Mouse (Mus musculus) midbrain, postnatal 0 days (tissue): ENCODE data around the gene Oprm1. TPM values are rescaled to one million over a fixed set of nuclear protein-coding genes. Genes with fewer than 3 reads are reported as not detected.
"Not testable (repeated sequence)": the region's sequence is repeated elsewhere in the genome, so short reads cannot be mapped to it uniquely, and the experiment has no call there.

Experiments used
- ATAC-seq: fragments of 200-750 bp; cut with Nextera tagmentation; 2 replicates; pipeline ENCODE4 v1.8.0; 2017; ENCODE audit warnings: moderate number of reproducible peaks, mild to moderate bottlenecking, moderate TSS enrichment, moderate library complexity; ENCODE audit not compliant: low FRiP score
- DNase-seq: peaks from one replicate; pipeline ENCODE4 v3.0.0-alpha.2; 2015; ENCODE audit warnings: low spot score
- H3K27ac ChIP-seq: fragments of 300-500 bp; sonication (generic); 2 replicates; pipeline ENCODE4 v1.5.1; 2014; ENCODE audit warnings: low read depth, mild to moderate bottlenecking, low read length, mixed read lengths
- H3K27me3 ChIP-seq: fragments of 300-500 bp; sonication (generic); 2 replicates; pipeline ENCODE4 v1.6.1; 2014; ENCODE audit warnings: low read length, control low read depth, mixed read lengths; ENCODE audit not compliant: insufficient read depth
- H3K36me3 ChIP-seq: fragments of 300-500 bp; sonication (generic); 2 replicates; pipeline ENCODE4 v1.6.1; 2014; ENCODE audit warnings: low read length, control low read depth, mixed read lengths; ENCODE audit not compliant: insufficient read depth
- H3K4me1 ChIP-seq: fragments of 300-500 bp; sonication (generic); 2 replicates; pipeline ENCODE4 v1.6.1; 2014; ENCODE audit warnings: mild to moderate bottlenecking, control low read depth, antibody characterized with exemption, low read length, mixed read lengths; ENCODE audit not compliant: insufficient read depth
- H3K4me2 ChIP-seq: fragments of 300-500 bp; sonication (generic); 2 replicates; pipeline ENCODE4 v1.6.1; 2014; ENCODE audit warnings: low read depth, mild to moderate bottlenecking, low read length, mixed read lengths; ENCODE audit not compliant: poor library complexity, severe bottlenecking
- H3K4me3 ChIP-seq: fragments of 300-500 bp; sonication (generic); 2 replicates; pipeline ENCODE4 v1.5.1; 2014; ENCODE audit warnings: low read depth, mild to moderate bottlenecking, low read length, moderate library complexity
- H3K9ac ChIP-seq: fragments of 300-500 bp; sonication (generic); replicated peaks from 2 replicates; pipeline ENCODE4 v1.6.1; 2014; ENCODE audit warnings: mild to moderate bottlenecking, low read length, moderate library complexity, mixed read lengths; ENCODE audit not compliant: poor library complexity, severe bottlenecking
- H3K9me3 ChIP-seq: fragments of 300-500 bp; sonication (generic); 2 replicates; pipeline ENCODE4 v1.6.1; 2016; ENCODE audit warnings: low read length, control low read depth
- CTCF ChIP-seq: IDR thresholded peaks from 2 replicates; pipeline ENCODE4 v1.5.1; 2016; ENCODE audit warnings: antibody characterized with exemption, mild to moderate bottlenecking
- WGBS: fragments of 180-500 bp; shearing (Covaris S2); extraction: QIAGEN DNeasy Blood & Tissue Kit; methylation state at CpG from one replicate; pipeline ENCODE4 v1.1.7; 2014; 5-methylcytosine and 5-hydroxymethylcytosine counted together
- polyA plus RNA-seq: library from polyadenylated mRNA; unstranded; fragments of >200 nt; fragmentation: Nextera tagmentation; extraction: Ambion mirVana; gene quantifications from 2 replicates; pipeline ENCODE4 v1.2.1, GENCODE M21; 2015
- total RNA-seq: library from RNA; depleted of rRNA; stranded (reverse); fragments of >200 nt; gene quantifications from 2 replicates; pipeline ENCODE4 v1.2.3, GENCODE M21; 2014

The Oprm1 gene
- total and polyA plus RNA-seq, 2 experiments from 2014 or later: 2.8 to 9.0 TPM

GRCm38 (mm10) chr10:6848834-6849233 is 90.5 kb downstream of the Oprm1 start:
- DNase-seq: no peak

GRCm38 (mm10) chr10:6855812-6856211 is 97.5 kb downstream of the Oprm1 start:
- H3K4me1 ChIP-seq: no peaks in the 10 kb centered on the region
- TF ChIP-seq CTCF: no peak
- no peaks in the 10 kb centered on the region for H3K36me3 ChIP-seq
- WGBS: 61% methylated on average over 3 of the region's 3 CpGs
- no peaks in the 10 kb centered on the region for H3K9me3 ChIP-seq
- ATAC-seq (no peak), DNase-seq (peak; percentile 5)
- H3K27ac ChIP-seq: no peak overlapping the region
- no peak overlapping the region for H3K4me2 ChIP-seq
- no peak overlapping the region for H3K4me3 ChIP-seq
- no peaks in the 10 kb centered on the region for H3K27me3 ChIP-seq
- no peak overlapping the region for H3K9ac ChIP-seq

More at GRCm38 (mm10) chr10:6848834-6849233, 90.5 kb downstream of the Oprm1 start:
- Histone ChIP-seq H3K9ac (no peak overlapping the region), H3K4me3 (no peak overlapping the region), H3K36me3 (no peaks in the 10 kb centered on the region), H3K27me3 (no peaks in the 10 kb centered on the region), H3K4me1 (no peaks in the 10 kb centered on the region), H3K4me2 (no peak overlapping the region), H3K9me3 (no peaks in the 10 kb centered on the region), H3K27ac (no peak overlapping the region)
- no peak for TF ChIP-seq CTCF
- ATAC-seq: no peak
- 41% methylated on average over 2 of the region's 2 CpGs for WGBS

- H3K36me3 ChIP-seq: no peaks in the 10 kb centered on the region
- H3K9ac ChIP-seq: no peak overlapping the region
- peaks cover 6% of the 10 kb centered on the region; the same call in 1 of the 2 replicates for H3K9me3 ChIP-seq
- no peak for TF ChIP-seq CTCF
- H3K27me3 ChIP-seq: no peaks in the 10 kb centered on the region
- no peak for DNase-seq
- H3K27ac ChIP-seq: no peak overlapping the region
- no peak overlapping the region for H3K4me2 ChIP-seq
- H3K4me3 ChIP-seq: no peak overlapping the region
- no peaks in the 10 kb centered on the region for H3K4me1 ChIP-seq
- ATAC-seq: no peak
- WGBS: 85% methylated on average over 7 of the region's 7 CpGs
Measured at GRCm38 (mm10) chr10:6871418-6872072, 113.2 kb downstream of the Oprm1 start.

- peaks cover 1% of the 10 kb centered on the region; the same call in 1 of the 2 replicates for H3K9me3 ChIP-seq
- no peak overlapping the region for H3K9ac ChIP-seq
- ATAC-seq (no peak), DNase-seq (no peak)
- no peaks in the 10 kb centered on the region for H3K27me3 ChIP-seq
- H3K36me3 ChIP-seq: no peaks in the 10 kb centered on the region
- no peak overlapping the region for H3K4me2 ChIP-seq
- 65% methylated on average over 1 of the region's 1 CpGs for WGBS
- TF ChIP-seq CTCF: no peak
- H3K27ac ChIP-seq: no peak overlapping the region
- no peaks in the 10 kb centered on the region for H3K4me1 ChIP-seq
- no peak overlapping the region for H3K4me3 ChIP-seq
Measured at GRCm38 (mm10) chr10:6873917-6874316, 115.6 kb downstream of the Oprm1 start.

GRCm38 (mm10) chr10:6878276-6878881 is 120.1 kb downstream of the Oprm1 start:
- no peaks in the 10 kb centered on the region for H3K9me3 ChIP-seq
- no peak overlapping the region for H3K4me2 ChIP-seq
- TF ChIP-seq CTCF: no peak
- 86% methylated on average over 2 of the region's 2 CpGs for WGBS
- DNase-seq: no peak
- H3K4me1 ChIP-seq: no peaks in the 10 kb centered on the region
- H3K27ac ChIP-seq: no peak overlapping the region
- ATAC-seq: no peak
- H3K9ac ChIP-seq: no peak overlapping the region
- H3K27me3 ChIP-seq: no peaks in the 10 kb centered on the region
- no peaks in the 10 kb centered on the region for H3K36me3 ChIP-seq
- no peak overlapping the region for H3K4me3 ChIP-seq

DNA sequence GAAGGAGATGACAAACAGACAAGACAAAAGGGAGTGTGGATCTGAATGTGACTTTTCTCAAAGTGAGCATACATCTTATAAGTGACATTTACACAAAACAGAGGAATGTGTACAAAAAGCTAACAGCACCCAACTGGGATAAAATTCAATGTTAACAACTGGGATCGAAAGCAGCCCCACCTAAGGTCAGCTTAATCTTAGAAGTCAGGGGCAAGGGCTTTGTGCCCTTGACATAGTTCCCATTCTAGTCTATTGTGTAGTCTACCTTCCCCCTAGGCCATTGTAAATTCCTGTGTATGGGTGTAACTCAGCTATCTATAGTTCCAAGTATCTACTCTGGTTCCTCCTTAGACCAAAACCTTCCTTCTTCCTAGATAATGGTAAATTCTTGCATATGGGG is 123.7 kb downstream of the Oprm1 start:
- H3K27ac ChIP-seq, H3K4me2 ChIP-seq, H3K4me3 ChIP-seq, H3K9ac ChIP-seq, H3K27me3 ChIP-seq, H3K36me3 ChIP-seq, H3K9me3 ChIP-seq, DNase-seq, ATAC-seq, H3K4me1 ChIP-seq: not testable (repeated sequence)
- 87% methylated on average over 1 of the region's 1 CpGs for WGBS
